Mouse (Mus musculus): ENCODE data around the gene Ndufs3. TPM values are rescaled to one million over a fixed set of nuclear protein-coding genes. Genes with fewer than 3 reads are reported as not detected.

The Ndufs3 gene
- polyA plus RNA-seq (2016; fragmentation: Nextera tagmentation; extraction: Ambion mirVana), result 201 and 206 TPM in 2 replicates

DNA sequence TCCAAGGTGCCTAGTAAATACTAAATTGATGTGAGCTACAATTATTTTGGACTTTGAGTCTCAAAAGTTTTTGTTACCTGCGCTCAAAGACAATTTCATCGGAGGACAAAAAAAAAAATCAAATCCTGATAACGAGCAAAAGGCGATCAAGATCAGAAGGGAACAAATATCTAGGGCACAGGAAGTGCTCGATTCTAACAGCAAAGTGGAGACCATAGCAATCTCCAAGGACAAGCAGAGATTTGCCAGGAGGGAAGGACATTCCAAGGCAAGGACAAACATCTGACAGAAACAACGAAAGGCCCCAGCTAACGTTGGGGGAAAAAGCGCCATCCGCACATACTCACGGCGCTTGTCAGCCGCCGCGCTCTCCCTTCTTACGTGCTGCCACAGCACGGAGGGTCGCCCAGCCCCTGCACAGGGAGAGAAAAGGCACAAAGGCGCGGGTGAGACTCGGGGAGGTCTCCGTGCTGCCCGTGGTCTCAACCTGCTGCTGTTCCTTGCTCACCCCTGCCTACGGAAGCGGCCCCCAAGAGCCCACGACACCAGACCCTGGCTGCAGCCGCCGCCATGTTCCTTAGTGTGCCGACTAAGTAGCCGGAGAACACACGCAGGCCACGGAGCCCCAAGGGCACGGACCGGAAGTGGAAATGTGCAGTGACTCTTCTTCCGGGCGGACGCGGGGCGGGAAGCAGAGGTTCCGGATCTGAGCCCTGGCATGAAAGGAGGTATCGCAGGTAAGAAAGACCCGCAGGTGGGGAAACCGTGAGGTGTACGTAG lies at the start of gene Ndufs3, which contains the start of gene Kbtbd4:
Ndufs3 (minus strand) TSS at position 752 of the 780 bp plus-strand sequence.
Kbtbd4 (plus strand) TSS at position 665 of the 780 bp plus-strand sequence.
- H3K9me3 ChIP-seq, result no peaks in the 10 kb centered on the region
- no peaks in the 10 kb centered on the region for H3K27me3 ChIP-seq (replicated peaks; ENCODE audit: low read depth, poor library complexity, severe bottlenecking)
- peak within 1 kb of the TSS; percentile 96 for H3K27ac ChIP-seq (replicated peaks)
- under 1% methylated on average over 43 of the region's 43 CpGs for WGBS
- H3K4me3 ChIP-seq, result peak within 1 kb of the TSS; percentile 92
- H3K36me3 ChIP-seq (replicated peaks), result peaks cover 71% of the 10 kb centered on the region
- H3K4me1 ChIP-seq, result peaks cover 23% of the 10 kb centered on the region
- peak; percentile 94 for DNase-seq (ENCODE audit: low spot score)

DNA sequence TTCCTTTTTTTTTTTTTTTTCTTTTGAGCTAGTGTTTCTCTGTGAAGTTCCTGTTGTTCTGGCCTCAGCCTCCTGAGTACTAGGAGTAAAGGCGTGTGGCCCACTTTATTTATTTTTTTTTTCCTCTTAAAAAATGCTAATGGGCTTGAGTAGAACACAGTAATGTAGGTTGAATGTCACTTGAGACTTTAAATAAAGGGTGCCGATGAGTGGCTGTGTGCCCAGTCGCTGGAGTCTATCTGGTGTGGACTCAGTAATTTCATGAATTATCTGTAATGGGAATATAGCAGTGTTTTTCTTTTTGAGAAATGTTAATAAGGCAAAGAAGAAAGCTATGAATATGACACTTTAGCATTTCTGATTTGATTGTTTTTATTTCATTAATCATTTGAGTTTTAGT lies 48.8 kb upstream of the Ndufs3 start:
- no peak overlapping the region for H3K27ac ChIP-seq (replicated peaks)
- 83% methylated on average over 3 of the region's 3 CpGs for WGBS
- no peak overlapping the region for H3K4me3 ChIP-seq
- peaks cover 35% of the 10 kb centered on the region for H3K36me3 ChIP-seq (replicated peaks)
- DNase-seq (ENCODE audit: low spot score), result no peak
- no peaks in the 10 kb centered on the region for H3K27me3 ChIP-seq (replicated peaks; ENCODE audit: low read depth, poor library complexity, severe bottlenecking)
- no peaks in the 10 kb centered on the region for H3K9me3 ChIP-seq
- 0 out of 2 replicates have a peak, but pooled peaks cover 6% of the 10 kb centered on the region for H3K4me1 ChIP-seq

DNA sequence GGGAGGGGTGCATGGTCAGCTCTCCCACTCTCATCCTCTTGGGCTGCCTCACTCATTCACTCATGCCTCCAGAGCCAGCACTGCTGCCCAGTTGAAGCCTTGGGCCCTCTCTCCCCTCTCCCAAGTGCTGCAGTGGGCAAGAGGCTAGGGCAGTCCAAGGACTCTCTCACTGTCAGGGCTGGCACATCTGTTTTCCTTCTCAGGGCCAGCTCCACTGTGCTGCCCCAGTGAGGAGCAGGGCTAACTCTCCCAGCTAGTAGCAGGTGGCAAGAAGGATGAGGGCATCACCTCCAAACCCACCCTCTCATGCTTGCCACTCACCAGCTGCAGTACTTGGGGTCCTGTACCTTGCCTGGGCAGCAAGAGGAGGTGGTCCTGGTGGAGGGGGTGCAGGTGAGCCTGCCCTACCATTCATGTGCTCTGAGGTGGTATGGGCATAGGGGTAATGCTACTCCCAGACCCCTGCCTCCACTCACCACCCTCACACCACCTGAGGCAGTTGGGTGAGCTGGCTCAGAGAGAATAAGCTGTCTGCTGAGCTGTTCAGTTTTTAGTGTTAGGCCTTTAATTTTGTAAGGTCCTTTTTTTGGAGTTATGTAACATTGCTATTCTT lies 46.1 kb upstream of the Ndufs3 start:
- no peak overlapping the region for H3K27ac ChIP-seq (replicated peaks)
- no peaks in the 10 kb centered on the region for H3K27me3 ChIP-seq (replicated peaks; ENCODE audit: low read depth, poor library complexity, severe bottlenecking)
- DNase-seq (ENCODE audit: low spot score), result no peak
- H3K9me3 ChIP-seq, result no peaks in the 10 kb centered on the region
- no peak overlapping the region for H3K4me3 ChIP-seq
- peaks cover 49% of the 10 kb centered on the region for H3K36me3 ChIP-seq (replicated peaks)
- 0 out of 2 replicates have a peak, but pooled peaks cover 6% of the 10 kb centered on the region for H3K4me1 ChIP-seq

DNA sequence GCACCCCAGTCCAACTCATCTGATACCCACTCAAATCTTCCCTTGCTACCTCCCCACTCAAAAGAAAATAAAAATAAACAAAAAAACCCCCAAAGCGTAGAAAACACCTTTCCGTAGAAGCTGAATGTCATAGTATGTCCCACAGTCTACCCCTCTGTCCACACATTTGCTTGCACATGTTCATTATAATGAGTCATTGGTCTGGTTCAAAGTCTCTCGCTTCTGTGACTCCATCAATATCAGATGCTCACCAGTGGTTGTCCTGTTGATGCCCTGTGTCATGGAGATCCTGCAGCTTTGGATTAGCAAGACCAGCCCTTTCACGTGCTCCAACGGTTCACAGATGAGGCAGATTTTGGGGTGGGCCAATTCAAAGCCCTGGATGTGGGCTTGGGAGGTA lies 45.5 kb upstream of the Ndufs3 start:
- Histone ChIP-seq H3K27ac (replicated peaks) (no peak overlapping the region), H3K9me3 (no peaks in the 10 kb centered on the region), H3K36me3 (replicated peaks) (peaks cover 44% of the 10 kb centered on the region), H3K4me1 (0 out of 2 replicates have a peak, but pooled peaks cover 3% of the 10 kb centered on the region), H3K4me3 (no peak overlapping the region), H3K27me3 (replicated peaks; ENCODE audit: low read depth, poor library complexity, severe bottlenecking) (no peaks in the 10 kb centered on the region)
- whole genome bisulfite sequencing, result 87% methylated on average over 5 of the region's 5 CpGs
- no peak for DNase-seq (ENCODE audit: low spot score)

DNA sequence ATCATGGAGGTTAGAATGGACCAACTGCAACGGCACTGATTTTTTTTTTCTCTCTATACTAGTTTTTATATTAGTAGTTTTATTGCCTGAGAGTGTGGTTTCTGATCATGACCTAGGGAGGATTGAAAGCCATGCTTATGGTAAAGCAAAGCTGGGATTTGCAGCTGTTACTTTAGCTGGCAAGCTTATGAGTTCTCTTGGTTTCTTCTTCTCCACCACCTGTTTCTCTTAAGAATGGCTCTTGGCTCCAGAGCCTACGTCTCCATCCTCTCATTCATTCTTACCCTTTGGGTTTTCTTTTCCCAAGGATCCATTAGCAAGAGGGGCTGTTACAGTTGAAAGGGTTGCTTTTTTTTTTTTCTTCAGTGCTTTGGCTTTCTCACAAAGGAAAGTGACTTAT lies 37.1 kb upstream of the Ndufs3 start:
- no peak for DNase-seq (ENCODE audit: low spot score)
- peak overlapping the region; percentile 87 for H3K4me3 ChIP-seq
- H3K9me3 ChIP-seq, result no peaks in the 10 kb centered on the region
- H3K27ac ChIP-seq (replicated peaks), result no peak overlapping the region
- H3K27me3 ChIP-seq (replicated peaks; ENCODE audit: low read depth, poor library complexity, severe bottlenecking), result no peaks in the 10 kb centered on the region
- 70% methylated on average over 2 of the region's 2 CpGs for WGBS
- H3K4me1 ChIP-seq, result peaks cover 23% of the 10 kb centered on the region
- peaks cover 17% of the 10 kb centered on the region for H3K36me3 ChIP-seq (replicated peaks)

GRCm38 (mm10) chr2:90940233-90941229 lies 35.9 kb upstream of the Ndufs3 start, which contains the start of gene Celf1:
Gene Celf1 (plus strand): TSS chr2:90940382.
- H3K27me3 ChIP-seq (replicated peaks; ENCODE audit: low read depth, poor library complexity, severe bottlenecking), result no peaks in the 10 kb centered on the region
- H3K4me3 ChIP-seq, result peak within 1 kb of the TSS; percentile 87
- under 1% methylated on average over 104 of the region's 113 CpGs for WGBS
- H3K9me3 ChIP-seq, result no peaks in the 10 kb centered on the region
- H3K36me3 ChIP-seq (replicated peaks), result peaks cover 11% of the 10 kb centered on the region; the same call in 1 of the 2 replicates
- peaks cover 23% of the 10 kb centered on the region for H3K4me1 ChIP-seq
- peak; percentile 90 for DNase-seq (ENCODE audit: low spot score)
- peak within 1 kb of the TSS; percentile 98 for H3K27ac ChIP-seq (replicated peaks)

DNA sequence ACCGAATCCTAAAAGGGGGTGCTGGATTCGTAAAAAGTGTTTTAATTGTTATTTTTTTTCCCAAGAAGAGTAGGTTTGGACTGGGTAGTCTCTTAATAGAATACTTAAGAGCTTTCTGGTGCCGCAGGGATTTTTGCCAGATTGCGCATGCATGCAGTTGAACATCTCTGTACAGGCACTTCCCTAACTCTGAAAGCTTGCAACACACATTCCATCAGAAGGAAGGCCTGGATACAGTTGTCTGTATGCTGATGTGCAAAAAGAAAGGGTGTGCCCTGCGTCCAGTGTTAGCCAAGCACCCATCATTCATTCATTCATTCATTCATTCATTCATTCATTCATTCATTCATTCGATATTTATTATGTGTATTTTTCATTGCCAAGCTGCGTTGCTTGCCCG lies 35.1 kb upstream of the Ndufs3 start:
- 54% methylated on average over 8 of the region's 8 CpGs for WGBS
- H3K9me3 ChIP-seq, result no peaks in the 10 kb centered on the region
- H3K4me3 ChIP-seq, result peak overlapping the region; percentile 87
- no peaks in the 10 kb centered on the region for H3K27me3 ChIP-seq (replicated peaks; ENCODE audit: low read depth, poor library complexity, severe bottlenecking)
- DNase-seq (ENCODE audit: low spot score), result no peak
- peaks cover 11% of the 10 kb centered on the region; the same call in 1 of the 2 replicates for H3K36me3 ChIP-seq (replicated peaks)
- peak overlapping the region; percentile 98 for H3K27ac ChIP-seq (replicated peaks)
- peaks cover 23% of the 10 kb centered on the region for H3K4me1 ChIP-seq

- WGBS, result 66% methylated on average over 3 of the region's 3 CpGs
These were observed 33.7 kb upstream of the Ndufs3 start for GRCm38 (mm10) chr2:90938362-90938761.

GRCm38 (mm10) chr2:90932273-90932672 lies 27.6 kb upstream of the Ndufs3 start:
- peaks cover 14% of the 10 kb centered on the region; the same call in 1 of the 2 replicates for H3K27me3 ChIP-seq (replicated peaks; ENCODE audit: low read depth, poor library complexity, severe bottlenecking)
- no peak for DNase-seq (ENCODE audit: low spot score)
- no peaks in the 10 kb centered on the region for H3K4me1 ChIP-seq
- H3K9me3 ChIP-seq, result no peaks in the 10 kb centered on the region
- H3K36me3 ChIP-seq (replicated peaks), result no peaks in the 10 kb centered on the region
- no peak overlapping the region for H3K27ac ChIP-seq (replicated peaks)
- WGBS, result 73% methylated on average over 2 of the region's 2 CpGs
- H3K4me3 ChIP-seq, result no peak overlapping the region

More at GRCm38 (mm10) chr2:90938362-90938761, 33.7 kb upstream of the Ndufs3 start:
- no peak for DNase-seq (ENCODE audit: low spot score)
- Histone ChIP-seq H3K4me1 (peaks cover 23% of the 10 kb centered on the region), H3K36me3 (replicated peaks) (peaks cover 6% of the 10 kb centered on the region; the same call in 1 of the 2 replicates), H3K27ac (replicated peaks) (no peak overlapping the region), H3K4me3 (no peak overlapping the region), H3K9me3 (no peaks in the 10 kb centered on the region), H3K27me3 (replicated peaks; ENCODE audit: low read depth, poor library complexity, severe bottlenecking) (no peaks in the 10 kb centered on the region)

GRCm38 (mm10) chr2:90931829-90932228 lies 27.2 kb upstream of the Ndufs3 start:
- no peaks in the 10 kb centered on the region for H3K36me3 ChIP-seq (replicated peaks)
- no peaks in the 10 kb centered on the region for H3K4me1 ChIP-seq
- WGBS, result 70% methylated on average over 8 of the region's 8 CpGs
- no peak for DNase-seq (ENCODE audit: low spot score)
- peaks cover 14% of the 10 kb centered on the region; the same call in 1 of the 2 replicates for H3K27me3 ChIP-seq (replicated peaks; ENCODE audit: low read depth, poor library complexity, severe bottlenecking)
- H3K4me3 ChIP-seq, result no peak overlapping the region
- no peak overlapping the region for H3K27ac ChIP-seq (replicated peaks)
- H3K9me3 ChIP-seq, result no peaks in the 10 kb centered on the region

GRCm38 (mm10) chr2:90928566-90928965 lies 23.9 kb upstream of the Ndufs3 start:
- Histone ChIP-seq H3K4me3 (no peak overlapping the region), H3K9me3 (no peaks in the 10 kb centered on the region), H3K4me1 (no peaks in the 10 kb centered on the region), H3K27ac (replicated peaks) (no peak overlapping the region), H3K27me3 (replicated peaks; ENCODE audit: low read depth, poor library complexity, severe bottlenecking) (peaks cover 19% of the 10 kb centered on the region; the same call in 1 of the 2 replicates), H3K36me3 (replicated peaks) (no peaks in the 10 kb centered on the region)
- WGBS, result 87% methylated on average over 13 of the region's 13 CpGs
- no peak for DNase-seq (ENCODE audit: low spot score)

DNA sequence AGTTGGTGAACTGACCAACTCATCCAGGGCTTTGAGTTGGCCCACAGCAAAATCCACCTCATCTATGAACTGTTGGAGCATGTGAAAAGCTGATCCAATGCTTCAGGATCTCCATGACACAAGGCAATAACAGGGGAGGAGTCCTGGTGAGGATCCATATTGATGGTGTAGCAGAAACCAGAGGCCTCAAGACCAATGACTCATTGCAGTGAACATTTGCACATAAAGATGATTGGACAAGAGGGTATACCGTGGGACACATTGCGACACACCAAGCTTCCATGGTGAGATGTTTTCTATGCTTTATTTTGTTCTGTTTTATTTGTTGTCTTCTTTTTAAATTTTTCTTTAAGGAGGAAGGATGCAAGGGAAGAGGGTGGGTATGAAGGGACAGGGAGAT lies 18.0 kb upstream of the Ndufs3 start:
- H3K36me3 ChIP-seq (replicated peaks), result no peaks in the 10 kb centered on the region
- H3K9me3 ChIP-seq, result no peaks in the 10 kb centered on the region
- H3K4me1 ChIP-seq, result peaks cover 10% of the 10 kb centered on the region
- 0 out of 2 replicates have a peak, but pooled peaks cover 6% of the 10 kb centered on the region for H3K27me3 ChIP-seq (replicated peaks; ENCODE audit: low read depth, poor library complexity, severe bottlenecking)
- WGBS, result 97% methylated on average over 2 of the region's 2 CpGs
- no peak for DNase-seq (ENCODE audit: low spot score)
- H3K4me3 ChIP-seq, result no peak overlapping the region
- no peak overlapping the region for H3K27ac ChIP-seq (replicated peaks)
